Mouse (Mus musculus): Measurements from ENCODE around the gene Arf6. TPM values are rescaled to one million over a fixed set of nuclear protein-coding genes. Genes with fewer than 3 reads are reported as not detected.
"Not testable (repeated sequence)": the region's sequence is repeated elsewhere in the genome, so short reads cannot be mapped to it uniquely, and the experiment has no call there.

Arf6 gene
- polyA plus RNA-seq, 1 experiment from 2014 or later = 33.0 TPM

DNA sequence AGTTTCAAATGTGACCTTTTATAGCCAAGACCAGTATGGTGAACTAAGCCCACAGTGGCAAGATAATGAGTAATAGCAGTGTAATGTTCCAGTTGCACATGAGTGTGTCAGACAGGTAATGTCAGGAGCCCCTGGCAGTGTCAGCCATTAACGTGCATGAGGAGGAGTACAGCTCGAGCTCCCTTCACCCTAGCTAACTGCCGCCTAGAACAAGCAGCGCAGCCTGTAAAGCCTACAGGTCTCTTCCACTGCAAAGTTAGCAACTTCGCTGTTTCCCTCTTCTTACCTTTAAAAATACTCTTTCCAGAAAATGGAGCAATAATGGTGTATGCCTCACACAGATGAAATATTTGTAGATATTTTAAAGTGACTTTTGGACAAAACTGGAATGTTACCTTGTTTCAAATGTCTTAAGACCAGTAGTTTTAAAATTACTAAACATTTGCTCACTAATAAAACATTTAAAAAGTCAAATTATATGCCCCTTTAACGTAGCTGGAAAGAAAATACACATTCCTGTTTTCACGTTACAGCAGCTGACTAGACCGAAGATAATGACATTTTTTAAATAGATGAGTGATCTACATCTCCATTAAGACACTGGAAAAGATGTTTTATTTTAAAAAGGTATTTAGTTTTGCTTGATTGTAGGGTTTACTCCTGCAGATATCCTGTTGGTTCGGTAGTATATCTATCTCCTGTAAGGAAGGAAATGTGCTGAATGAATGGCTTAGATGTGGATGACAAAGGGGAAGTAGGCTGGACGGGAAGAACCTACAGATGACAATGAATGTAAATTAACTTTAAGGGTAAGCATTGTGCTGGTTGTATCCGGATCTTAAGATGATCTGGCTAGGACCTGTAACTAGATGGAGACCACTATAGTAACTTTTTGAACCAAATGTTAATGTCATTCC, 2.2 kb downstream of the Arf6 start:
- Histone ChIP-seq H3K27ac (replicated peaks) (peak overlapping the region; percentile 45; the same call in 1 of the 2 replicates), H3K4me3 (replicated peaks) (peak overlapping the region; percentile 99), H3K36me3 (replicated peaks) (peaks cover 36% of the 10 kb centered on the region), H3K4me1 (replicated peaks) (peaks cover 28% of the 10 kb centered on the region), H3K9ac (peak overlapping the region; percentile 100), H3K9me3 (replicated peaks) (no peaks in the 10 kb centered on the region), H3K4me2 (peak overlapping the region; percentile 89), H3K27me3 (no peaks in the 10 kb centered on the region)
- ATAC-seq (ENCODE audit: insufficient read depth) = no peak
- 11% methylated on average over 11 of the region's 11 CpGs for WGBS (ENCODE audit: insufficient replicate concordance)

DNA sequence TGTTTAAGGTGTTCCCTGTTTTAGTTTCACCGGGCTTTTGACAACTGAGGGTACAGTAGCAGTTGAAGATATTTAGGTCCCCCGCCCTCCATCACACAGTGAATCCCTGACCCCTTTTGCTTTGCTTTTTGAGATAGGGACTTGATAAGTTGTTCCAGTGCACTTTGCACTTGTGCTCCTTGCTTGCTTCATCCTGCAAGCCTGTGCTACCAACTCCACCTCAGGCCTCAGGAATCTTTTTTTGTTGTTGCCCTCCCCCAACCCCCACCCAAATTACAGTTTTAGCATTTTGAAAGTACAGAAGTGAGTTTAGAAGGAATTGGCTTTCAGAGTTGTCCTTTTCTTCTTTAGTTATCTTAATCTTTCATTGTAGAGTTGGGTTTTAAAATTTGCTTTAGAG, 4.2 kb downstream of the Arf6 start:
- Histone ChIP-seq H3K9ac (no peak overlapping the region), H3K36me3 (replicated peaks) (peaks cover 46% of the 10 kb centered on the region), H3K27me3 (no peaks in the 10 kb centered on the region), H3K4me3 (replicated peaks) (peak overlapping the region; percentile 21), H3K4me2 (peak overlapping the region; percentile 34), H3K27ac (replicated peaks) (0 out of 2 replicates have a peak overlapping the region, but pooled peaks have one; percentile 38), H3K9me3 (replicated peaks) (no peaks in the 10 kb centered on the region), H3K4me1 (replicated peaks) (peaks cover 20% of the 10 kb centered on the region)
- 38% methylated on average over 2 of the region's 2 CpGs for WGBS (ENCODE audit: insufficient replicate concordance)
- ATAC-seq (ENCODE audit: insufficient read depth) = no peak

DNA sequence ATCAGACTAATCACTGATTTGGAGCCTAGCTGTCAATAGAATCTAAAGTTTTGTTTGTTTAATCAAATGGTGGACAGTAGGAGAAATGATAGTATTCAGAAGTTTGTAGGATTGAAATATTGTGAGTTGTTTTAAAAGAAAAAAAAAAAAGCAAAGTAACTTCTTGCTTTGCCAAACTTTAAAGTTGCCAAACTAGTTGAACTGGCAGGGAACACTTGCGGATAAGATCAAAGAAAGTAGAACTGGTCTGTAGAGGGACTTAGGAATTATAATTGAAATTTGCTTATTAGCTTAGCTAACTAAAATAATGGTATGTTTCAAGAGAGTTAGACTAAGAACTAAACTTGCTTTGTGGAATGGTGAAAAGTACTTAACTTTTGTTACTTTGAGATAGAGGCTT, 5.2 kb downstream of the Arf6 start:
- Histone ChIP-seq H3K4me3 (replicated peaks) (no peak overlapping the region), H3K27me3 (no peaks in the 10 kb centered on the region), H3K36me3 (replicated peaks) (peaks cover 54% of the 10 kb centered on the region), H3K27ac (replicated peaks) (no peak overlapping the region), H3K4me1 (replicated peaks) (peaks cover 19% of the 10 kb centered on the region), H3K4me2 (no peak overlapping the region), H3K9me3 (replicated peaks) (no peaks in the 10 kb centered on the region), H3K9ac (no peak overlapping the region)
- WGBS (ENCODE audit: insufficient replicate concordance) = 91% methylated on average over 1 of the region's 1 CpGs
- no peak for ATAC-seq (ENCODE audit: insufficient read depth)

DNA sequence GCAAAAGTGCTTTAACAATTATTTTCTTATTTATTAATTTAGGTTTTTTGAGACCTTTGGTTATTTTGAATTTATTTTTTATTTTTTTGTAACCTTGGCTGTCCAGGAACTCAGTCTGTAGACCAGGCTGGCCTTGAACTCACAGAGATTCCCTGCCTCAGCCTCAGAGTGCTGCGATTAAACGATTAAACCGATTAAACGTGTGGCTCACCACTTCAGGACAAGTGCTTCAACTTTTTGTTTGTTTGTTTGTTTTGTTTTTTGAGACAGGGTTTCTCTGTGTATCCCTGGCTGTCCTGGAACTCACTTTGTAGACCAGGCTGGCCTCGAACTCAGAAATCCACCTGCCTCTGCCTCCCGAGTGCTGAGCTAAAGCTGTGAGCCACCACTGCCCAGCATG, 5.7 kb downstream of the Arf6 start:
- not testable (repeated sequence) for H3K4me2 ChIP-seq; H3K9me3 ChIP-seq (replicated peaks); H3K9ac ChIP-seq; H3K27ac ChIP-seq (replicated peaks); H3K27me3 ChIP-seq; ATAC-seq (ENCODE audit: insufficient read depth); H3K4me3 ChIP-seq (replicated peaks)
- whole genome bisulfite sequencing (ENCODE audit: insufficient replicate concordance) = 88% methylated on average over 6 of the region's 6 CpGs
- Histone ChIP-seq H3K36me3 (replicated peaks) (peaks cover 54% of the 10 kb centered on the region), H3K4me1 (replicated peaks) (peaks cover 23% of the 10 kb centered on the region)

DNA sequence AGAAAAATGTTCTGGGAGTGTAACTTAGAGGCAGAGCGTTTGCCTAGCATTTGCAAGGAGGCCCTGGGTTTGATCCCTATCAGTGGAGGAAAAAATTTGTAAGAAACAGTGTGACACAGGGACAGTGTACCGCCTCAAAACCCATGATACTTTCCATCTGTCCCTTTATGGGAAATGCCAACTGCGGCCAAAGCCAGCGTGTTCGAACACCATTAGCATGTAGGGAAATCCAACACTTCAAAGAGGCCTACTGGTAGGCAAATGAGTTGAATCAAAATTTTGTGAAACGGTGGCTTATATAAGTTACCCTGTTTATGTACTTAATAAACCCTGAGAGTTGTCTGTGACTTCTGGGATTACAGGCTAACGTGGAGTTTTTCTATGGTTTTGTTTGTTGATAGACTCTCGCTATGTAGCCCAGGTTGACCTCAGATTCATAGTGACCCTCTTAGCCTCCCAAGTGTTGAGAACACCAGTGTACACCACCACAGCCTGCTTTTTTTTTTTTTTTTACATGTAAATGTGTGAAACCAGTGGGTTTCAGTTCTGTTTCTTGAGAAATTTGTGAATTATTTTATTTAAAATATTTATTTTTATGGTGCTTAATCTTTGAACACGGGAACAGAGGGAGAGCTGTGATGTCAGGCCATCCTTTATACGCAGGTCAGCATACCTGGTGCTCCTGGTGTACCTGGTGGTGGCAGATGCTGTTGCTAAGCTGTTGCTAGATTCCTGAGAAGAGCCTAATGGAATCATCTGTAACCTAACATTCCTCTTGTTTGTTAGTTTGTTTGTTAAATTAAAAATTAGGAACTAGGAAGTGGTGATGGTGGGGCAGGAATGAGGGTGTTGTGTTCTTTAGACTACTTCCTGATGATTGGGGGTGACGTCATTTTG, 6.9 kb downstream of the Arf6 start:
- Histone ChIP-seq H3K27ac (replicated peaks) (no peak overlapping the region), H3K36me3 (replicated peaks) (peaks cover 44% of the 10 kb centered on the region), H3K27me3 (no peaks in the 10 kb centered on the region), H3K4me2 (no peak overlapping the region), H3K9ac (no peak overlapping the region), H3K4me1 (replicated peaks) (peaks cover 29% of the 10 kb centered on the region), H3K4me3 (replicated peaks) (no peak overlapping the region), H3K9me3 (replicated peaks) (no peaks in the 10 kb centered on the region)
- ATAC-seq (ENCODE audit: insufficient read depth) = no peak
- 84% methylated on average over 11 of the region's 11 CpGs for WGBS (ENCODE audit: insufficient replicate concordance)

DNA sequence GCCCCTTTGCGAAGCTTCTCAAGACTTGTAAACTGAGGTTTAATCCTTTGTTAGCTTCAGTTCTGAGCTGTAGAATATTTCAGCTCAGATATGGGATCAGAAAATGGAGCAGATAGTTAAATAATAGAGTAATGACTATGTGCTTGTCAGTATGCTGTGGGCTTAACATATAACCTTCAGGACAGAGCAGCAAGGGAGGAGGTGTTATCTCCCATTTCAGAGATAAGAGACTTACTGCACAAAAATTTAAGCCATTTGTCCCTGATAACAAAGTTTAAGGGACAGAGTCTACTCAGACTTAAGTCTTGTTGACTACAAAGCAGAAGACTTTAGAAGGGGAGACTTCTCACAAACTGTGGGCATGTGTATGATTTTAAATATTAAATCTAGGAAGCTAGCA, 10.9 kb downstream of the Arf6 start:
- ATAC-seq (ENCODE audit: insufficient read depth) = no peak; the same call in 1 of the 2 replicates
- no peak overlapping the region for H3K4me2 ChIP-seq
- no peak overlapping the region for H3K27ac ChIP-seq (replicated peaks)
- no peaks in the 10 kb centered on the region for H3K9me3 ChIP-seq (replicated peaks)
- H3K4me3 ChIP-seq (replicated peaks) = no peak overlapping the region
- H3K27me3 ChIP-seq = no peaks in the 10 kb centered on the region
- peaks cover 30% of the 10 kb centered on the region for H3K36me3 ChIP-seq (replicated peaks)
- 54% methylated on average over 1 of the region's 1 CpGs for WGBS (ENCODE audit: insufficient replicate concordance)
- H3K4me1 ChIP-seq (replicated peaks) = peaks cover 16% of the 10 kb centered on the region
- H3K9ac ChIP-seq = no peak overlapping the region

DNA sequence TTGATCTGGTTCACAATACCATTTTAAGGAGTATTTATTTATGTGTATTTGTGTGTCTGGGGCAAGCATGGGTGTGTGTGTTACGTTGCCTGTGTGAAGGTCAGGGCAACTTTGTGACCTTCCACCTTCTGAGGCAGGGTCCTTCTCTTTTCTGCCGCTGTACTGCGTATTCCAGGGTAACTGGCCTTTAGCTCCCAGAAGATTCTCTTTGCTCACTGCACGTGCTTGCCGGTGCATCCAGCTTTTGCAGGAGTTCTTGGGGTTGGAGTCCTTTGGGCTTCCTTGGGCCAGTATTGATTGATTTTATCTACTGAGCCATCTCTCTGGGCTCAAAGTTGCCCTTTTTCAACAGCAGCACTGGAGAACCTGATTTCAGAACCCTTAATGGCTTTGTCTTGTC, 12.7 kb downstream of the Arf6 start:
- ATAC-seq (ENCODE audit: insufficient read depth) = no peak

DNA sequence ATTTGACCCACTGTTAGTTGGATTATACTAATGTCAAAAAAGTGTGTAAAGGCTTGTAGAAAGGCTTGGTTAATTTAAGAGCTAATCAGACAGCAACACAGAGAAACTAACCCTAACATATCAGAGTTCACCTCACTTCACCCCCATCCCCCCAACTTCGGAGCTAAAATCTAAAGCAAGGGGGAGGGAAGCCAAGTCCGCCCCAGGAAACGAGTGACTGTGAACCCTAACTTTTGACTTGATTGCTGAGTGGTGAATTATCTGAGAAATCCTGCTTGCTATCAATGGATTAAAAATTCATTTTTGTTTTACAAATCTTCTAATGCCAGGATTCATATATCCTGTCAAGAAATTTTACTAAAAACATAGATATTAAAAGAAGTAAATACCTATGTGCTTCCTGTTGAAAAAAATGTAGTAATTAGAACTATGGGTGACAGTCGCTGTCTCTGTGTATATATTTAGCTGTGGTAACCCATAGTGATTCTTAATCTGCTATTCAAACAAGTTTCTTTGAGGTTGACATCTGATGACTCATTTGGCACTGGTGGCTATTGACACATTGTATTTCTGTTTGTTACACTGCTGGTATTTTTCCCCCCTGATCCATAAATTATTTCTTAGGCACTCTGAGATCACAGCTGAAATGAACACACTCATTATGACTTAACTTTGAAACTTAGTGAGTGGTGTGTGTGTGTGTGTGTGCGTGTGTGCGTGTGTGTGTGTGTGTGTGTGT, 13.8 kb downstream of the Arf6 start:
- H3K9me3 ChIP-seq (replicated peaks) = no peaks in the 10 kb centered on the region
- 54% methylated on average over 6 of the region's 6 CpGs for WGBS (ENCODE audit: insufficient replicate concordance)
- ATAC-seq (ENCODE audit: insufficient read depth) = no peak

More for the DNA sequence above, 12.7 kb downstream of the Arf6 start:
- Histone ChIP-seq H3K4me1 (replicated peaks) (peaks cover 16% of the 10 kb centered on the region), H3K4me3 (replicated peaks) (no peak overlapping the region), H3K9ac (no peak overlapping the region), H3K4me2 (no peak overlapping the region), H3K9me3 (replicated peaks) (no peaks in the 10 kb centered on the region), H3K27me3 (no peaks in the 10 kb centered on the region), H3K36me3 (replicated peaks) (peaks cover 16% of the 10 kb centered on the region), H3K27ac (replicated peaks) (no peak overlapping the region)
- 80% methylated on average over 5 of the region's 5 CpGs for WGBS (ENCODE audit: insufficient replicate concordance)

DNA sequence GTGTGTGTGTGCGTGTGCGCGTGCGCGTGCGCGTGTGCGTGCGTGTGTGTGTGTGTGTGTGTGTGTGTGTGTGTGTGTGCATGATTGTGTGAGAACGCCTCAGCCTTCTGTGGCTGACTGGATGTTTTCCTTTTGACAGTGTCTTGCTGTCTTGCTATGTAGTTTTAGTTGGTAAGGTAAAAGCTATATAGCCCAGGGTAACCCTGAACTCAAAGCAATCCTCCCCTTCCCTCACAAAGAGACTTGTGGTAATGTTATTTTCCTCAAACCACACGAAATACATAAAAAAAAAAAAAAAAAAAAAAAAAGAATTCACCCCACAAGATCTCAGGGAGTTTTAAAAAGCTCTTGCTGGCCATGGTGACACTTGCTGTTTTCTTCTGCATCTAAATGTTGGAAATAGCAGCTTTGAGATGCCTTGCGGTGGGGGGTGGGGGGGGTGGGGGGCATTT, 14.4 kb downstream of the Arf6 start:
- WGBS (ENCODE audit: insufficient replicate concordance) = 52% methylated on average over 6 of the region's 12 CpGs
- H3K4me1 ChIP-seq (replicated peaks) = peaks cover 22% of the 10 kb centered on the region
- H3K36me3 ChIP-seq (replicated peaks); H3K27ac ChIP-seq (replicated peaks); H3K9ac ChIP-seq; H3K4me3 ChIP-seq (replicated peaks); H3K4me2 ChIP-seq; ATAC-seq (ENCODE audit: insufficient read depth); H3K27me3 ChIP-seq; H3K9me3 ChIP-seq (replicated peaks): not testable (repeated sequence)

More for the DNA sequence above, 13.8 kb downstream of the Arf6 start:
- Histone ChIP-seq H3K4me3 (replicated peaks) (no peak overlapping the region), H3K36me3 (replicated peaks) (0 out of 2 replicates have a peak, but pooled peaks cover 9% of the 10 kb centered on the region), H3K27me3 (no peaks in the 10 kb centered on the region), H3K4me1 (replicated peaks) (peaks cover 21% of the 10 kb centered on the region), H3K27ac (replicated peaks) (no peak overlapping the region), H3K9ac (no peak overlapping the region), H3K4me2 (no peak overlapping the region)

DNA sequence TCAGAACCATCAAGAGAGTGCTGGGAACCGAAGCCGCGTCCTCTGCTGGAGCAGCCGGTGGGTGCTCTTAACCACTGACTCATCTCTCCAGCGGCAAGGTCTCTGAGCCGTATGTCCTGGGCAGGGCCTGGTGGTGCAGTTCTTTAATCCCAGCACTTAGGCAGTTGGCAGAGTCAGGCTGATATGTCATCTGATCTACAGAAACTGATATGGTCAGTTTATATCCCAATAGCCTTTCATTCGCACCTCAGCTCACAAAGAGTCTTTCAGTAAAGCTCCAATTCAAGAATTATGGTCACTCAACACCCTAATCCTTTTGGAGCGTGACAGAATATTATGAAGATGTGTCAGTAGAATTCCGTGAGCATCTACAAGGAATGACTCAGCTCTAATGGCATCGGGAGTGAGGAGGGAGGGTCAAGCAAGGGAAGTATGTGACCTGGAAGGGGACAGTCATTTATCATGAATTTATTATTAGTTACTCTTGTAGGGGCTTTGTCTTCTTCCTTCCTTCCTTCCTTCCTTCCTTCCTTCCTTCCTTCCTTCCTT, 16.4 kb downstream of the Arf6 start:
- no peaks in the 10 kb centered on the region for H3K9me3 ChIP-seq (replicated peaks)
- no peak overlapping the region for H3K4me2 ChIP-seq
- ATAC-seq (ENCODE audit: insufficient read depth) = no peak
- no peaks in the 10 kb centered on the region for H3K27me3 ChIP-seq
- H3K9ac ChIP-seq = no peak overlapping the region
- peaks cover 13% of the 10 kb centered on the region; the same call in 1 of the 2 replicates for H3K4me1 ChIP-seq (replicated peaks)
- H3K27ac ChIP-seq (replicated peaks) = no peak overlapping the region
- WGBS (ENCODE audit: insufficient replicate concordance) = 86% methylated on average over 10 of the region's 10 CpGs
- H3K36me3 ChIP-seq (replicated peaks) = no peaks in the 10 kb centered on the region
- no peak overlapping the region for H3K4me3 ChIP-seq (replicated peaks)
